ENCODE assay signal across 25 mouse cellular contexts in genomic region chr15:6635405-6635804, GRCm38 (mm10).
"Had no signal": no experiment of that assay in that cellular context is flagged by ENCODE, and none has a peak within 500 bp of the region (broad histone marks: within the 10 kb centered on the region; RNA-seq: fewer than 3 reads in every experiment).

No protein-coding gene starts in this region.

- H3K27ac ChIP-seq: kidney, embryonic 15.5 days; left cerebral cortex, adult 2 months; limb, embryonic 12.5 days; limb, embryonic 15.5 days; liver, embryonic 12.5 days; liver, embryonic 15.5 days; lung, embryonic 15.5 days; neural tube, embryonic 13.5 days had no signal

- DNase-seq: kidney, adult 11 months; kidney, adult 8-10 months; kidney, postnatal 10 days; kidney, postnatal 36 days; layer of hippocampus, postnatal 36 days; left cerebral cortex, postnatal 4 days; lung, adult 18-20 months; lung, postnatal 14 days; lung, postnatal 4 days; midbrain, embryonic 14.5 days; retina, postnatal 1 day; right cerebral cortex, postnatal 25 days; spleen, adult 18-20 months; thymus, adult 2 months; thymus, postnatal 14 days; thymus, postnatal 4 days had no signal

- ATAC-seq: liver, embryonic 12.5 days had no signal

- H3K9me3 ChIP-seq: kidney, embryonic 15.5 days; limb, embryonic 12.5 days; limb, embryonic 15.5 days; liver, embryonic 12.5 days; liver, embryonic 15.5 days; lung, embryonic 15.5 days; neural tube, embryonic 13.5 days had no signal

- H3K9ac ChIP-seq: kidney, embryonic 15.5 days; limb, embryonic 12.5 days; limb, embryonic 15.5 days; liver, embryonic 12.5 days; liver, embryonic 15.5 days; lung, embryonic 15.5 days; neural tube, embryonic 13.5 days had no signal

- H3K36me3 ChIP-seq: kidney, embryonic 15.5 days; limb, embryonic 12.5 days; limb, embryonic 15.5 days; liver, embryonic 12.5 days; liver, embryonic 15.5 days; lung, embryonic 15.5 days; neural tube, embryonic 13.5 days had no signal

- H3K4me3 ChIP-seq: kidney, embryonic 15.5 days; left cerebral cortex, adult 2 months; limb, embryonic 12.5 days; limb, embryonic 15.5 days; liver, embryonic 12.5 days; liver, embryonic 15.5 days; lung, embryonic 15.5 days; neural tube, embryonic 13.5 days had no signal

- H3K4me1 ChIP-seq: kidney, embryonic 15.5 days; limb, embryonic 12.5 days; limb, embryonic 15.5 days; liver, embryonic 12.5 days; liver, embryonic 15.5 days; lung, embryonic 15.5 days; neural tube, embryonic 13.5 days had no signal

- H3K4me2 ChIP-seq: kidney, embryonic 15.5 days; limb, embryonic 12.5 days; limb, embryonic 15.5 days; liver, embryonic 12.5 days; liver, embryonic 15.5 days; lung, embryonic 15.5 days; midbrain, embryonic 11.5 days; neural tube, embryonic 13.5 days had no signal

- H3K27me3 ChIP-seq: kidney, embryonic 15.5 days; limb, embryonic 12.5 days; limb, embryonic 15.5 days; liver, embryonic 12.5 days; liver, embryonic 15.5 days; lung, embryonic 15.5 days; neural tube, embryonic 13.5 days had no signal
